Mouse (Mus musculus) liver, adult 2 months (tissue): Measurements from ENCODE around the gene Tmc8. TPM values are rescaled to one million over a fixed set of nuclear protein-coding genes. Genes with fewer than 3 reads are reported as not detected.
"Not testable (repeated sequence)": the region's sequence is repeated elsewhere in the genome, so short reads cannot be mapped to it uniquely, and the experiment has no call there.

Experiments used
- DNase-seq: peaks from one replicate; pipeline ENCODE4 v3.0.0-alpha.2; 2011; ENCODE audit warnings: low read depth, low spot score; ENCODE audit errors: extremely low read depth
- H3K27ac ChIP-seq: fragments of 200-500 bp; replicated peaks from 2 replicates; pipeline ENCODE4 v1.5.1; 2012; ENCODE audit warnings: low read depth, mild to moderate bottlenecking, control low read depth, inconsistent platforms, low read length; ENCODE audit not compliant: insufficient read depth
- H3K27me3 ChIP-seq: fragments of 200-500 bp; 2 replicates; pipeline ENCODE4 v1.6.1; 2012; ENCODE audit warnings: mild to moderate bottlenecking, moderate library complexity, low read length, inconsistent platforms; ENCODE audit not compliant: control insufficient read depth, insufficient read depth
- H3K36me3 ChIP-seq: fragments of 200-500 bp; 2 replicates; pipeline ENCODE4 v1.6.1; 2012; ENCODE audit warnings: low read length, inconsistent platforms; ENCODE audit not compliant: control insufficient read depth, insufficient read depth
- H3K4me1 ChIP-seq: fragments of 200-500 bp; 2 replicates; pipeline ENCODE4 v1.6.1; 2011; ENCODE audit warnings: low read length; ENCODE audit not compliant: control insufficient read depth, insufficient read depth
- H3K4me3 ChIP-seq: fragments of 200-500 bp; 2 replicates; pipeline ENCODE4 v1.5.1; 2011; ENCODE audit warnings: low read depth, mild to moderate bottlenecking, control low read depth, low read length, moderate library complexity; ENCODE audit not compliant: insufficient read depth
- H3K79me2 ChIP-seq: fragments of 200-500 bp; 2 replicates; pipeline ENCODE4 v1.6.1; 2012; ENCODE audit warnings: inconsistent platforms, mild to moderate bottlenecking, low read length, moderate library complexity; ENCODE audit not compliant: control insufficient read depth, insufficient read depth
- H3K9ac ChIP-seq: fragments of 200-500 bp; 2 replicates; pipeline ENCODE4 v1.6.1; 2012; ENCODE audit warnings: low read depth, mild to moderate bottlenecking, control low read depth, inconsistent platforms, low read length
- CTCF ChIP-seq: fragments of 200-500 bp; IDR thresholded peaks from 2 replicates; pipeline ENCODE4 v1.5.1; 2011; ENCODE audit warnings: low read depth, low read length, control low read depth
- POLR2A ChIP-seq: fragments of 200-500 bp; IDR thresholded peaks from 2 replicates; pipeline ENCODE4 v1.6.1; 2011; ENCODE audit warnings: low read length, control low read depth; ENCODE audit not compliant: insufficient read depth; ENCODE audit errors: extremely low read depth
- WGBS: fragments of 180-500 bp; shearing (Covaris S2); methylation state at CpG from one replicate; pipeline ENCODE4 v1.1.7; 2018; 5-methylcytosine and 5-hydroxymethylcytosine counted together
- polyA plus RNA-seq: library from polyadenylated mRNA; depleted of rRNA; stranded (reverse); fragments of >200 nt; gene quantifications from 2 replicates; pipeline ENCODE4 v1.2.3, GENCODE M21; 2012
- total RNA-seq: library from RNA; depleted of rRNA; stranded (reverse); fragments of >200 nt; gene quantifications from 2 replicates; pipeline ENCODE4 v1.2.3, GENCODE M21; 2014

Gene Tmc8
- total and polyA plus RNA-seq, 2 experiments, result 0.55 to 3.1 TPM

DNA sequence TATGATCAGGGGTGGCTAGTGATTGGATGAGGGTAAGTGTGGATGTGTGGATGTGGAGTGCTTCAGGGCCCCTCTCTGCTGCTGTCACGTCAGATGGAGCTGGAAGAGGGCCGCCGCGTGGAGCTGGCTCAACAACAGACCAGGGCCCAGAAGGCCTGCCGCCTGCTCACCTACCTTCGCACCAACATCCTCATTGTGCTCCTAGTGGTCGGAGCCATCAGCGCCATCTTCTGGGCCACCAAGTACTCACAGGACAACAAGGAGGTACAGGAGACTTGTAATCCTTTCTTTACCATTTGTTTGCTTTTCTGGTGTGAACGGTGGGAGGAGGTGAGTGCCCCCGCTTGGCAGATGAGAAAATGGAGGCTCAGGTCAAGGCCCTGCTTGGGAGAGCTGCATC is 4.4 kb downstream of the Tmc8 start:
- H3K9ac ChIP-seq, result no peak overlapping the region

DNA sequence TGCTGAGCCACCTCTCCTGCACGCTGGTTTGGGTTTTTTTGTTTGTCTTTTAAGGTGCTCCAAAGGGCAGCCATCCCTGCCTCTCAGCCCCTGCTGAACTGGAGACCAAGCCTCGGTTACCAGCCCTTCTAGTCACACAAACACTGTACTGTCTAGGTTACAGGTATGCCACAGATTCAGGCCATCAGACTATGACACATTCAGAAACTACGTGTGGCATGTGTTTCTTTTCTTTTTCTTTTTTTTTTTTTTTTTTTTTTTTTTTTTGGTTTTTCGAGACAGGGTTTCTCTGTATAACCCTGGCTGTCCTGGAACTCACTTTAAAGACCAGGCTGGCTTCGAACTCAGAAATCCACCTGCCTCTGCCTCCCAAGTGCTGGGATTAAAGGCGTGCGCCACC is 6.6 kb downstream of the Tmc8 start:
- not testable (repeated sequence) for H3K27ac ChIP-seq, DNase-seq, H3K27me3 ChIP-seq, H3K79me2 ChIP-seq, H3K4me1 ChIP-seq, H3K4me3 ChIP-seq, H3K9ac ChIP-seq, H3K36me3 ChIP-seq
- 84% methylated on average over 7 of the region's 7 CpGs for WGBS

More for the DNA sequence above, 4.4 kb downstream of the Tmc8 start:
- DNase-seq, result peak; percentile 42
- no peaks in the 10 kb centered on the region for H3K27me3 ChIP-seq
- H3K79me2 ChIP-seq, result no peaks in the 10 kb centered on the region
- H3K4me3 ChIP-seq, result no peak overlapping the region
- H3K36me3 ChIP-seq, result no peaks in the 10 kb centered on the region
- H3K27ac ChIP-seq, result no peak overlapping the region
- 22% methylated on average over 10 of the region's 10 CpGs for WGBS
- peaks cover 5% of the 10 kb centered on the region; the same call in 1 of the 2 replicates for H3K4me1 ChIP-seq
- TF ChIP-seq POLR2A, result no peak
- TF ChIP-seq CTCF, result peak; percentile 79

DNA sequence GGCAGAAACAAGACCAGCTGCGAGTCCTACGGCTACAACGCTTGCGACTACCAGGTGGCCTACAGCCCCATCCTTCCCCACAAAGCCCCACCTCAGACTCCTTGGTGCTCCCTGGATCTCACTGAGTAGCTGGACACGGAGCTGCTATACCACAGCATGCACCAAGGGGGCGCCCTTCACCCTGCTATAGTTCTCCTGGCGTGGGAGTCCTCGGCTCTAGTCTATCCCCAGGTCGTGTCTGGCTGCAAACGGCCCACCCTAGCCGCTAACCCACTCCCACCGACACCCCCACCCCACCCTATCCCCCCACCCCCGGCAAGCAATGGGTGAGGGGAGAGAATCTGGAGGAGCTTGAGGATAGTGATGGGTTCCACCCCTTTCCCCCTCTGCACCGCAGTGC is 8.4 kb downstream of the Tmc8 start:
- Histone ChIP-seq H3K79me2 (no peaks in the 10 kb centered on the region), H3K36me3 (no peaks in the 10 kb centered on the region), H3K4me3 (no peak overlapping the region), H3K27me3 (no peaks in the 10 kb centered on the region), H3K4me1 (peaks cover 4% of the 10 kb centered on the region), H3K9ac (no peak overlapping the region), H3K27ac (no peak overlapping the region)
- peak; percentile 94 for TF ChIP-seq CTCF
- no peak for TF ChIP-seq POLR2A
- WGBS, result 8% methylated on average over 14 of the region's 14 CpGs
- peak; percentile 41 for DNase-seq

DNA sequence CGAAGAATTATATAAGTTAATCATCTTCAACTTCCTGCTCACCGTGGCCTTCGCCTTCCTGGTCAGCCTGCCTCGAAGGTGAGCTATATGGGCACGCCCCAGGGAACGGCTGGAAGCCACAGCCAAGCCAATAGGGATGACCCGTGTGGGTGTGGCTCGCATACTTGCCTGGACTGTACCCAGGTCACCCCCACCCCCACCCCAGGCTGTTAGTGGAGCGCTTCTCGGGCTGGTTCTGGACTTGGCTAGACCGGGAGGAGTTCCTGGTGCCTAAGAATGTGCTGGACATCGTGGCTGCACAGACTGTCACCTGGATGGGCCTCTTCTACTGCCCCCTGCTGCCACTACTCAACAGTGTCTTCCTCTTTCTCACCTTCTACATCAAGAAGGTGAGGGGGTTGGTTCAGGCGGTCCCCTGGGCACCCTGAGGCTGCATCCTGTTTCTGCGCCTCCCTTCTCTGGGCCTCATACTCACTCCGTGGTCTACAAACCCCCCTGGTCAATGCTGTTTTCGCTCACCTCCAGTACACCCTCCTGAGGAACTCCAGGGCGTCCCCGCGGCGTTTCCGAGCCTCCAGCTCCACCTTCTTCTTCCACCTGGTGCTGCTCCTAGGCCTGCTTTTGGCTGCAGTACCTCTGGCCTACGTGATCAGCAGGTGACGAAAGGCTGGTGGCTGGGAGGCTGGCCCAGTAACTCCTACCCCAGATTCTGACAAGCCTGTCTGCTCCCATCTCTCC is 9.0 kb downstream of the Tmc8 start:
- H3K9ac ChIP-seq, result no peak overlapping the region
- peak; percentile 68 for DNase-seq
- 38% methylated on average over 23 of the region's 23 CpGs for WGBS
- no peak overlapping the region for H3K27ac ChIP-seq
- H3K27me3 ChIP-seq, result no peaks in the 10 kb centered on the region
- TF ChIP-seq CTCF, result peak; percentile 55
- TF ChIP-seq POLR2A, result no peak
- no peaks in the 10 kb centered on the region for H3K79me2 ChIP-seq
- no peaks in the 10 kb centered on the region for H3K36me3 ChIP-seq
- H3K4me3 ChIP-seq, result no peak overlapping the region
- H3K4me1 ChIP-seq, result peaks cover 4% of the 10 kb centered on the region

DNA sequence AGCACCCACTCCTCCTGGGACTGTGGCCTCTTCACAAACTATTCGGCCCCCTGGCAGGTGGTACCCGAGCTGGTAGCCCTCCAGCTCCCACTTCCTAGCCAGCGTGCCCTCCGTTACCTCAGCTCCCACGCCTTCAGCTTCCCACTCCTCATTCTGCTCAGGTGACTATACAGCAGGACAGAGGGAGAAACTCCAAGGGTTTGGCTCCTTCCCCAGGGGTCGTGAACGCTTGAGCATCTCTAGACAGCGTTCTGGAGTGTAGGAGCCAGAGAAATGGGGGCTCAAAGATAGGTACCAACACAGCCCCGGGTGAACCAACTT is 9.5 kb downstream of the Tmc8 start:
- no peaks in the 10 kb centered on the region for H3K36me3 ChIP-seq
- H3K4me3 ChIP-seq, result no peak overlapping the region
- H3K9ac ChIP-seq, result no peak overlapping the region
- WGBS, result 93% methylated on average over 9 of the region's 9 CpGs
- no peak overlapping the region for H3K27ac ChIP-seq
- H3K27me3 ChIP-seq, result no peaks in the 10 kb centered on the region
- H3K4me1 ChIP-seq, result peaks cover 4% of the 10 kb centered on the region
- H3K79me2 ChIP-seq, result no peaks in the 10 kb centered on the region
- TF ChIP-seq POLR2A (no peak), CTCF (no peak)
- DNase-seq, result no peak

DNA sequence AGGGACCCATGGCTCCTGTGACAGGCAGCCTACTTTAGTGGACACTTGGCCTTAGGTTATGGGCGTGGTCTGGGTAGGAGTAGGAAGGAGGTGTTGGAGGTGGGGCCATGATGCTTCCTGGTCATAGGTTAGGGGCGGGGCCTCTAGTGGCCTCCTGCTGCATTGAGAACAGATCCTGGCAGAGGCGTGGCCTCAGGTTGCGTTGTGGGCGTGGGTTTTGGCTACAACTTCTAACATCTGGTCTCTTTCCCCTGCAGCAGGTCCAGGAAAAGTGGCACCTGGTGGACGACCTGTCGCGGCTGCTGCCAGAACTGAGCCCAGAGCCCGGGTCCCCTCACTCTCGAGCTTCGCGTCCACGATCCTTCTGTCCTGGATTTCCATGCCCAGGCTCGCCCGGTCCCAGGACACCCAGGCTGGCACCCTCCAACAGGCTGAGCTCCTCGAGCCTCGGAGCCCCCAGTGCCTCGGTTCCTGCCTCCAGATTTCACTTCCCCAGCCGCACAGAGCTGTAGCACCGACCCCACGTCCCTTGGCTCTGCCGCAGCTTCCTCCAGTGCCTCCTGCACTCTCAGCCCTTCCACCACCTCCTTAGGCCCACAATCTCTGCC is 10.5 kb downstream of the Tmc8 start:
- Histone ChIP-seq H3K9ac (0 out of 2 replicates have a peak overlapping the region, but pooled peaks have one; percentile 14), H3K27me3 (no peaks in the 10 kb centered on the region), H3K27ac (no peak overlapping the region), H3K4me1 (peaks cover 4% of the 10 kb centered on the region), H3K79me2 (no peaks in the 10 kb centered on the region), H3K4me3 (peak overlapping the region; percentile 28; the same call in 1 of the 2 replicates), H3K36me3 (no peaks in the 10 kb centered on the region)
- peak; percentile 90 for DNase-seq
- WGBS, result 16% methylated on average over 22 of the region's 22 CpGs
- no peak for TF ChIP-seq POLR2A
- TF ChIP-seq CTCF, result peak; percentile 29; the same call in 1 of the 2 replicates
